Mouse (Mus musculus): ENCODE results near the gene Tas2r102. TPM values are rescaled to one million over a fixed set of nuclear protein-coding genes. Genes with fewer than 3 reads are reported as not detected.

Tas2r102 gene
- not detected for total RNA-seq (2021)
- long read RNA-seq, experiment 1: 0 reads
- long read RNA-seq, experiment 2: 0 reads

DNA sequence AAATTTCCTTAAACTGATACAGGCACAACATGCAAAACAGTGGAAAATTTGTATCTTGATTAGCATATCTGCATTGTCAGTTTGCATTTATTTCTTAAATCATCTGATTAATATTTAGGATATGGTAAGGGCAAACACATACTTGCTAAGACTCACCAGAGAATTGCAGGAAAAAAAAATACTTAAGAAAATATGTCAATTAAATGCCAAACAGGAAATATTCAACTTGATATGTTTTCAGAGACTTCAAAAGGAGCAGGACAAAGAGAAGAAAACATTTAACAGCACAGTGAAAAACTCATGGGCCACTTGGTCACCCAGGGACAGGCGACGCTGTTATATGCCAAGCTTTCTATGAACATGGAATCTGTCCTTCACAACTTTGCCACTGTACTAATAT lies at the start of gene Tas2r102:
Gene Tas2r102, plus strand, starts transcription at position 301 of the 400 bp plus-strand sequence.
- intact Hi-C loops (cut with DNase I): no loop called here
- no peak for DNase-seq (ENCODE audit: low spot score in 2 of 2)

- DNase-seq (ENCODE audit: low spot score in 2 of 2): no peak
- intact Hi-C loops (cut with DNase I): no loop called here
Measured at GRCm38 (mm10) chr6:132737935-132738334, 24.0 kb upstream of the Tas2r102 start, which contains the start of gene Tas2r115. TSS of gene Tas2r115 (minus strand) at chr6:132738035.

DNA sequence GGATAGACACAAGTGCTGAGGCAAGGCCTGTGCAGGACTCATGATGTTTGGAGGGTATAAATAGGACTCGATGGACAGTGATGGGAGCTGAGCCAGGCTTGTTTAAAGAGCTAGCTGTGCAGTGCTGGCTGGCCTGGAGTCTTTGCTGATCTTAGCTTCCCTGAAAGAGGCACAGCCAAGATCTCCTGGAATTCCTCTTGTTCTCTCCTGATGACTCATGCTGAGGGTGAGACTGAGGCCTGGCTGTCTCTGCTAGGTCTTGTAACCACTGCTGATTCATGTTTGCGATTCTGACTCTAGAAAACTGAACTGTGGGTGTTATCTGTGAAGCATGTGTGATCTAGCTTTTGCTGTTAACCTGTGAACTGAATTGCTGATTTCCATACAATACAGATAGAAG lies 11.7 kb upstream of the Tas2r102 start:
- intact Hi-C loops (cut with DNase I): no loop called here
- no peak for DNase-seq (ENCODE audit: low spot score in 2 of 2)

GRCm38 (mm10) chr6:132754430-132754829 lies 7.5 kb upstream of the Tas2r102 start, which contains the start of gene Tas2r124:
TSS of gene Tas2r124 (plus strand) at chr6:132754730.
- no peak for DNase-seq (ENCODE audit: low spot score in 2 of 2)
- intact Hi-C loops (cut with DNase I): no loop called here

GRCm38 (mm10) chr6:132778062-132778461 lies 16.1 kb downstream of the Tas2r102 start, which contains the start of gene Tas2r136:
TSS of gene Tas2r136 (minus strand) at chr6:132778162.
- no peak for DNase-seq (ENCODE audit: low spot score in 2 of 2)
- intact Hi-C loops (cut with DNase I): no loop called here

- no peak for DNase-seq (ENCODE audit: low spot score in 2 of 2)
- intact Hi-C loops (cut with DNase I): no loop called here
Measured at GRCm38 (mm10) chr6:132795393-132795792, 33.5 kb downstream of the Tas2r102 start.

DNA sequence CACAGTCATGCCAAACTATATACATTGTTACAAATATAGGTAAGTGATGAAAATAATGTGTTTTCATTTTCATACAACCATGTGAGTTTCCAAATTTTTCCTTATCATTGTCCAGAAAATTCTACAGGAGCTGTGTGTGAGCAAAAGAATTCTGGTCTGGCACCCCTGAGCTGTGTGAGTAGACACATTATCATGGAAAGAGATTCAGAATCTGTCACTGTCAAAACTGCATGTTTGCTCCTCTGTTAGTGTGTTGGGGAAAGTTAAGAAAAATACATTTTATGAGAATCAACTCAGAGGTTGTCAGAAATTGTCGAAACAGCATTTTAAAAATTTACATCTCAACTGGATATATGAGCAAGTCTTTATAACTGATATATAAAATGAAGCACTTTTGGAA lies 40.6 kb downstream of the Tas2r102 start, which contains the start of gene Tas2r117:
Gene Tas2r117, plus strand, starts transcription at position 301 of the 400 bp plus-strand sequence.
- DNase-seq (ENCODE audit: low spot score in 2 of 2): no peak
- intact Hi-C loops (cut with DNase I): no loop called here

Other genes starting within 250 kb of the Tas2r102 start
- gene Prh1, start 192.3 kb upstream of the Tas2r102 start, total RNA-seq (2021): not detected
- gene Prp2, start 166.2 kb upstream of the Tas2r102 start, total RNA-seq (2021): not detected
- not detected for gene A630073D07Rik, start 110.6 kb upstream of the Tas2r102 start, total RNA-seq (2021)
- not detected for gene Tas2r120, start 105.2 kb upstream of the Tas2r102 start, total RNA-seq (2021)
- not detected for gene Tas2r121, start 61.1 kb upstream of the Tas2r102 start, total RNA-seq (2021)
- not detected for gene Tas2r122, start 50.2 kb upstream of the Tas2r102 start, total RNA-seq (2021)
- gene Tas2r115, start 24.1 kb upstream of the Tas2r102 start, total RNA-seq (2021): not detected
- gene Tas2r124, start 7.4 kb upstream of the Tas2r102 start, total RNA-seq (2021): not detected
- not detected for gene Tas2r136, start 16.0 kb downstream of the Tas2r102 start, total RNA-seq (2021)
- not detected for gene Tas2r117, start 40.7 kb downstream of the Tas2r102 start, total RNA-seq (2021)
- gene Tas2r123, start 85.0 kb downstream of the Tas2r102 start, total RNA-seq (2021): not detected
- not detected for gene Tas2r116, start 93.3 kb downstream of the Tas2r102 start, total RNA-seq (2021)
- not detected for gene Tas2r110, start 105.9 kb downstream of the Tas2r102 start, total RNA-seq (2021)
- gene Tas2r113, start 130.9 kb downstream of the Tas2r102 start, total RNA-seq (2021): not detected
- gene Tas2r125, start 147.5 kb downstream of the Tas2r102 start, total RNA-seq (2021): not detected
- gene Tas2r129, start 189.0 kb downstream of the Tas2r102 start, total RNA-seq (2021): not detected
- not detected for gene Tas2r131, start 195.8 kb downstream of the Tas2r102 start, total RNA-seq (2021)
- gene Tas2r109, start 218.8 kb downstream of the Tas2r102 start, total RNA-seq (2021): not detected

Measured in left cerebral cortex, postnatal 14 days (tissue).